Mouse (Mus musculus) v-Abl transformed pro-B cells (cell line): ENCODE results near the gene Akt2.

ENCODE experiments used
- in situ Hi-C, 2 experiments: fragments of 400-800 bp; cut with MboI; formaldehyde crosslinking; loops; one replicate each; pipeline ENCODE4 v1.15.1; 2025; ENCODE audit not compliant: unreplicated experiment in 2 of 2

The Akt2 gene

DNA sequence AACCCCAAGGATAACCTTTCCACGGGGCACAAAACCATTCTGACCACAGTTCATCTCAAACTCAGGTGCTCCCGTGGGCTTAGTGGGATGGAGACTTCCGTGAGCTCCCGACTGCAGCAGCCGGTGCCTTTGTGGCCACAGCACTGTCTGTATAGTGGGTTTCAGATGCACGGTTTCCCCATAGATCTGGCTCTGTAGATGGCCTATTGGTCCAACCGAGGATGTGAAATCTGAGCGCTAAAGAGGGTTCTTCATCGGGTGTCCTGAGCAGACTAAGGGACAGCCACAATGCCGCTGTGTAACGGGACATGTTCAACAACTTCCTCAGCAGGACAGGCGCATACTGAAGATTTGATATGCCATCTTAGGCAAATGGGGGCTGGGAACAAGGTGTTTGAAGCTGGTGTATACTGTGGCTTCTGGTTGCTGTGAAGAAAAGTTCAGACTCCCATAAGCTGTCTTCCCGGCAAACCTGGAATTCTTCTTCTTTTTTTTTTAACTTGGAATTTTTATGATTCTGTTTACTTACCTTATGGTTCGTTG lies 97.0 kb downstream of the Akt2 start:
- in situ Hi-C loops, result loop anchor here (5.0 to 25.0 kb wide), 3 partner anchors 249 to 616 kb away; partner anchors contain the start of genes Dll3 (in 1 of the 2) and Zfp974 (in 1 of the 2)

GRCm38 (mm10) chr7:27688815-27689612 lies 97.7 kb downstream of the Akt2 start, which contains the start of gene Zfp607b:
Gene Zfp607b, plus strand, starts transcription at chr7:27689340.
- in situ Hi-C loops, result loop anchor here (5.0 to 25.0 kb wide), 3 partner anchors 248 to 616 kb away; partner anchors contain the start of genes Dll3 (in 1 of the 2) and Zfp974 (in 1 of the 2)
